Mouse (Mus musculus): ENCODE measurements at regions not wholly inside any gene's neighbourhood (a gene's known extent, or its start where the extent isn't known, plus 50 kb on each side); places are given as distances from the start of the nearest gene placed in this dataset.

GRCm38 (mm10) chr1:124825717-124826116, 609.8 kb downstream of the Actr3 start:
- DNase-seq: no peak
- Histone ChIP-seq H3K9me3 (ENCODE audit: low read depth, low read length) (no peaks in the 10 kb centered on the region), H3K27me3 (ENCODE audit: insufficient read depth, low read length) (no peaks in the 10 kb centered on the region), H3K4me3 (ENCODE audit: low read depth, low read length) (no peak overlapping the region), H3K4me1 (ENCODE audit: insufficient read depth) (no peaks in the 10 kb centered on the region), H3K4me2 (no peak overlapping the region), H3K27ac (ENCODE audit: low read depth) (no peak overlapping the region), H3K36me3 (ENCODE audit: insufficient read depth) (no peaks in the 10 kb centered on the region), H3K9ac (no peak overlapping the region)
- TF ChIP-seq CTCF (IDR thresholded peaks at IDR 0.05; ENCODE audit: low read depth): no peak
- WGBS: 79% methylated on average over 7 of the region's 7 CpGs
- ATAC-seq (ENCODE audit: insufficient read depth): no peak

- no peak overlapping the region for H3K4me3 ChIP-seq (ENCODE audit: low read depth, low read length)
- ATAC-seq (ENCODE audit: insufficient read depth) (no peak), DNase-seq (no peak)
- H3K27me3 ChIP-seq (ENCODE audit: insufficient read depth, low read length): no peaks in the 10 kb centered on the region
- no peak overlapping the region for H3K9ac ChIP-seq
- TF ChIP-seq CTCF (IDR thresholded peaks at IDR 0.05; ENCODE audit: low read depth): no peak
- 55% methylated on average over 2 of the region's 2 CpGs for WGBS
- H3K4me1 ChIP-seq (ENCODE audit: insufficient read depth): no peaks in the 10 kb centered on the region
- no peak overlapping the region for H3K4me2 ChIP-seq
- H3K9me3 ChIP-seq (ENCODE audit: low read depth, low read length): no peaks in the 10 kb centered on the region
- H3K27ac ChIP-seq (ENCODE audit: low read depth): no peak overlapping the region
- H3K36me3 ChIP-seq (ENCODE audit: insufficient read depth): no peaks in the 10 kb centered on the region
These were observed 642.5 kb downstream of the Actr3 start for GRCm38 (mm10) chr1:124793026-124793425.

- ATAC-seq (ENCODE audit: insufficient read depth): no peak
- 56% methylated on average over 2 of the region's 2 CpGs for WGBS
- DNase-seq: no peak
- Histone ChIP-seq H3K27ac (ENCODE audit: low read depth) (no peak overlapping the region), H3K4me1 (ENCODE audit: insufficient read depth) (no peaks in the 10 kb centered on the region), H3K27me3 (ENCODE audit: insufficient read depth, low read length) (no peaks in the 10 kb centered on the region), H3K9me3 (ENCODE audit: low read depth, low read length) (no peaks in the 10 kb centered on the region), H3K4me2 (no peak overlapping the region), H3K4me3 (ENCODE audit: low read depth, low read length) (no peak overlapping the region), H3K36me3 (ENCODE audit: insufficient read depth) (no peaks in the 10 kb centered on the region), H3K9ac (no peak overlapping the region)
- TF ChIP-seq CTCF (IDR thresholded peaks at IDR 0.05; ENCODE audit: low read depth): no peak
These were observed 644.9 kb downstream of the Actr3 start for GRCm38 (mm10) chr1:124790646-124791045.

GRCm38 (mm10) chr1:124790130-124790529, 645.4 kb downstream of the Actr3 start:
- DNase-seq (no peak), ATAC-seq (ENCODE audit: insufficient read depth) (no peak)
- Histone ChIP-seq H3K4me1 (ENCODE audit: insufficient read depth) (no peaks in the 10 kb centered on the region), H3K27ac (ENCODE audit: low read depth) (no peak overlapping the region), H3K4me3 (ENCODE audit: low read depth, low read length) (no peak overlapping the region), H3K4me2 (no peak overlapping the region), H3K36me3 (ENCODE audit: insufficient read depth) (no peaks in the 10 kb centered on the region), H3K27me3 (ENCODE audit: insufficient read depth, low read length) (no peaks in the 10 kb centered on the region), H3K9me3 (ENCODE audit: low read depth, low read length) (no peaks in the 10 kb centered on the region), H3K9ac (no peak overlapping the region)
- TF ChIP-seq CTCF (IDR thresholded peaks at IDR 0.05; ENCODE audit: low read depth): no peak
- 66% methylated on average over 3 of the region's 3 CpGs for WGBS

GRCm38 (mm10) chr1:124783066-124783465, 652.5 kb downstream of the Actr3 start:
- WGBS: 71% methylated on average over 2 of the region's 2 CpGs

GRCm38 (mm10) chr1:124777685-124778084, 657.8 kb downstream of the Actr3 start:
- no peak overlapping the region for H3K27ac ChIP-seq (ENCODE audit: low read depth)
- no peaks in the 10 kb centered on the region for H3K27me3 ChIP-seq (ENCODE audit: insufficient read depth, low read length)
- H3K9ac ChIP-seq: no peak overlapping the region
- no peak overlapping the region for H3K4me2 ChIP-seq
- ATAC-seq (ENCODE audit: insufficient read depth) (no peak), DNase-seq (no peak)
- no peaks in the 10 kb centered on the region for H3K36me3 ChIP-seq (ENCODE audit: insufficient read depth)
- 0 out of 2 replicates have a peak, but pooled peaks cover 4% of the 10 kb centered on the region for H3K9me3 ChIP-seq (ENCODE audit: low read depth, low read length)
- no peak for TF ChIP-seq CTCF (IDR thresholded peaks at IDR 0.05; ENCODE audit: low read depth)
- no peak overlapping the region for H3K4me3 ChIP-seq (ENCODE audit: low read depth, low read length)
- no peaks in the 10 kb centered on the region for H3K4me1 ChIP-seq (ENCODE audit: insufficient read depth)
- 86% methylated on average over 2 of the region's 2 CpGs for WGBS

More at GRCm38 (mm10) chr1:124783066-124783465, 652.5 kb downstream of the Actr3 start:
- H3K4me2 ChIP-seq: no peak overlapping the region
- H3K36me3 ChIP-seq (ENCODE audit: insufficient read depth): no peaks in the 10 kb centered on the region
- no peak overlapping the region for H3K4me3 ChIP-seq (ENCODE audit: low read depth, low read length)
- H3K4me1 ChIP-seq (ENCODE audit: insufficient read depth): no peaks in the 10 kb centered on the region
- DNase-seq (no peak), ATAC-seq (ENCODE audit: insufficient read depth) (no peak)
- H3K9me3 ChIP-seq (ENCODE audit: low read depth, low read length): 0 out of 2 replicates have a peak, but pooled peaks cover 4% of the 10 kb centered on the region
- H3K9ac ChIP-seq: no peak overlapping the region
- H3K27ac ChIP-seq (ENCODE audit: low read depth): no peak overlapping the region
- TF ChIP-seq CTCF (IDR thresholded peaks at IDR 0.05; ENCODE audit: low read depth): no peak
- no peaks in the 10 kb centered on the region for H3K27me3 ChIP-seq (ENCODE audit: insufficient read depth, low read length)

- H3K27me3 ChIP-seq (ENCODE audit: insufficient read depth, low read length): no peaks in the 10 kb centered on the region
- H3K4me1 ChIP-seq (ENCODE audit: insufficient read depth): no peaks in the 10 kb centered on the region
- no peak overlapping the region for H3K4me2 ChIP-seq
- H3K9ac ChIP-seq: no peak overlapping the region
- no peaks in the 10 kb centered on the region for H3K9me3 ChIP-seq (ENCODE audit: low read depth, low read length)
- no peak overlapping the region for H3K4me3 ChIP-seq (ENCODE audit: low read depth, low read length)
- ATAC-seq (ENCODE audit: insufficient read depth) (no peak), DNase-seq (no peak)
- no peaks in the 10 kb centered on the region for H3K36me3 ChIP-seq (ENCODE audit: insufficient read depth)
- TF ChIP-seq CTCF (IDR thresholded peaks at IDR 0.05; ENCODE audit: low read depth): no peak
- no peak overlapping the region for H3K27ac ChIP-seq (ENCODE audit: low read depth)
These were observed 678.8 kb downstream of the Actr3 start for GRCm38 (mm10) chr1:124756721-124757120.

GRCm38 (mm10) chr1:124739777-124740176, 694.4 kb upstream of the Dpp10 start:
- no peak for TF ChIP-seq CTCF (IDR thresholded peaks at IDR 0.05; ENCODE audit: low read depth)
- no peak for ATAC-seq (ENCODE audit: insufficient read depth)
- no peaks in the 10 kb centered on the region for H3K9me3 ChIP-seq (ENCODE audit: low read depth, low read length)
- no peak overlapping the region for H3K9ac ChIP-seq
- H3K4me3 ChIP-seq (ENCODE audit: low read depth, low read length): no peak overlapping the region
- H3K36me3 ChIP-seq (ENCODE audit: insufficient read depth): no peaks in the 10 kb centered on the region
- no peak for DNase-seq
- H3K4me2 ChIP-seq: no peak overlapping the region
- H3K27ac ChIP-seq (ENCODE audit: low read depth): no peak overlapping the region
- 73% methylated on average over 3 of the region's 3 CpGs for WGBS
- no peaks in the 10 kb centered on the region for H3K27me3 ChIP-seq (ENCODE audit: insufficient read depth, low read length)
- H3K4me1 ChIP-seq (ENCODE audit: insufficient read depth): no peaks in the 10 kb centered on the region
